16 mouse cellular contexts compared by ENCODE assay signal in genomic region chr6:127894999-127895398, GRCm38 (mm10). TPM values are rescaled to one million over a fixed set of nuclear protein-coding genes. Genes with fewer than 3 reads are reported as not detected.
"Had no signal": no experiment of that assay in that cellular context is flagged by ENCODE, and none has a peak within 500 bp of the region (broad histone marks: within the 10 kb centered on the region; RNA-seq: fewer than 3 reads in every experiment).

No protein-coding gene starts in this region.

- H3K4me3 ChIP-seq: kidney, embryonic 15.5 days; limb, embryonic 13.5 days; megakaryocyte, embryonic 14.5 days; midbrain, embryonic 15.5 days; neural tube, embryonic 12.5 days; stomach, embryonic 15.5 days had no signal

- DNase-seq: kidney, adult 2 months; kidney, postnatal 14 days; left cerebral cortex, postnatal 4 days; lung, embryonic 14.5 days; thymus, postnatal 36 days had no signal

- H3K27ac ChIP-seq: kidney, embryonic 15.5 days; limb, embryonic 13.5 days; liver, embryonic 14.5 days; macrophage; midbrain, embryonic 15.5 days; neural tube, embryonic 12.5 days; stomach, embryonic 15.5 days had no signal

- H3K4me1 ChIP-seq: megakaryocyte, embryonic 14.5 days; stomach, embryonic 15.5 days had no signal

RNA-seq across cellular contexts. Expression of gene Tspan11, which starts 7.6 kb away (rescaled TPM):
- total RNA-seq: monocyte, adult 5-6 weeks; neutrophil, adult 5-6 weeks had no signal
- polyA plus RNA-seq: liver, adult 2 months; macrophage had no signal
